Mouse (Mus musculus) spleen, postnatal 36 days (tissue): ENCODE data around the gene Wdtc1.
A peak's percentile ranks its signal among the peaks of the same experiment; 100 is the strongest.

ENCODE experiments used
- DNase-seq, 2 experiments: peaks; one replicate each; pipeline ENCODE4 v3.0.0; 2022; ENCODE audit warnings: low spot score in 2 of 2, mixed read lengths in 1 of 2

Gene Wdtc1

GRCm38 (mm10) chr4:133328129-133328528, 25.2 kb downstream of the Wdtc1 start:
- no peak for DNase-seq

- DNase-seq, result no peak
Observed at GRCm38 (mm10) chr4:133319667-133320066, 33.6 kb downstream of the Wdtc1 start.

- DNase-seq, result no peak
Observed at GRCm38 (mm10) chr4:133315991-133316390, 37.3 kb downstream of the Wdtc1 start.

GRCm38 (mm10) chr4:133314896-133315295, 38.4 kb downstream of the Wdtc1 start:
- no peak for DNase-seq

- peak; percentile 63 to 76 for DNase-seq
Observed at GRCm38 (mm10) chr4:133309948-133310347, 43.3 kb downstream of the Wdtc1 start.

GRCm38 (mm10) chr4:133307331-133307730, 46.0 kb downstream of the Wdtc1 start:
- DNase-seq, result peak; percentile 26 to 32

GRCm38 (mm10) chr4:133305825-133306224, 47.5 kb downstream of the Wdtc1 start:
- DNase-seq, result no peak

GRCm38 (mm10) chr4:133304770-133305169, 48.5 kb downstream of the Wdtc1 start:
- no peak for DNase-seq

- DNase-seq, result no peak
Observed at GRCm38 (mm10) chr4:133302668-133303067, 50.6 kb downstream of the Wdtc1 start.

GRCm38 (mm10) chr4:133301802-133302201, 51.5 kb downstream of the Wdtc1 start:
- peak in 1 of 2 experiments; percentile 24 for DNase-seq

GRCm38 (mm10) chr4:133300421-133300820, 52.9 kb downstream of the Wdtc1 start:
- no peak for DNase-seq

GRCm38 (mm10) chr4:133299701-133300100, 53.6 kb downstream of the Wdtc1 start:
- no peak for DNase-seq

- no peak for DNase-seq
Observed at GRCm38 (mm10) chr4:133298516-133299365, 54.5 kb downstream of the Wdtc1 start.

GRCm38 (mm10) chr4:133297801-133298238, 55.5 kb downstream of the Wdtc1 start:
- peak; percentile 60 to 69 for DNase-seq

GRCm38 (mm10) chr4:133297360-133297759, 55.9 kb downstream of the Wdtc1 start:
- no peak for DNase-seq

- DNase-seq, result no peak
Observed at GRCm38 (mm10) chr4:133294084-133294483, 59.2 kb downstream of the Wdtc1 start.

- DNase-seq, result no peak
Observed at GRCm38 (mm10) chr4:133292901-133293843, 60.1 kb downstream of the Wdtc1 start.

- no peak for DNase-seq
Observed at GRCm38 (mm10) chr4:133292405-133292804, 60.9 kb downstream of the Wdtc1 start.

GRCm38 (mm10) chr4:133291255-133291654, 62.0 kb downstream of the Wdtc1 start:
- DNase-seq, result no peak

GRCm38 (mm10) chr4:133286476-133287077, 66.7 kb downstream of the Wdtc1 start:
- no peak for DNase-seq

- DNase-seq, result peak; percentile 29 to 58
Observed at GRCm38 (mm10) chr4:133285950-133286349, 67.3 kb downstream of the Wdtc1 start.

GRCm38 (mm10) chr4:133285299-133285698, 68.0 kb downstream of the Wdtc1 start:
- DNase-seq, result no peak
